Mouse (Mus musculus): ENCODE measurements at regions not wholly inside any gene's neighbourhood (a gene's known extent, or its start where the extent isn't known, plus 50 kb on each side); places are given as distances from the start of the nearest gene placed in this dataset.

- no peak for DNase-seq
Observed at GRCm38 (mm10) chr16:66086499-66086898, 271.4 kb downstream of the Vgll3 start.

GRCm38 (mm10) chr16:66092766-66093165 is 277.7 kb downstream of the Vgll3 start:
- DNase-seq = no peak

- no peak for DNase-seq
Observed at GRCm38 (mm10) chr16:66095682-66096081, 280.6 kb downstream of the Vgll3 start.

- DNase-seq = no peak
Observed at GRCm38 (mm10) chr16:66117930-66118329, 302.9 kb downstream of the Vgll3 start.

GRCm38 (mm10) chr16:66137755-66138154 is 322.7 kb downstream of the Vgll3 start:
- no peak for DNase-seq

- no peak for DNase-seq
Observed at GRCm38 (mm10) chr16:66144765-66145164, 329.7 kb downstream of the Vgll3 start.

- DNase-seq = no peak
Observed at GRCm38 (mm10) chr16:66145280-66145679, 330.2 kb downstream of the Vgll3 start.

GRCm38 (mm10) chr16:66168289-66168688 is 353.2 kb downstream of the Vgll3 start:
- no peak for DNase-seq

- DNase-seq = peak; percentile 4
Observed at GRCm38 (mm10) chr16:66190801-66191200, 375.7 kb downstream of the Vgll3 start.

- DNase-seq = no peak
Observed at GRCm38 (mm10) chr16:66201406-66201805, 386.3 kb downstream of the Vgll3 start.
